Mouse (Mus musculus): ENCODE results near the gene Mylk2.

DNA sequence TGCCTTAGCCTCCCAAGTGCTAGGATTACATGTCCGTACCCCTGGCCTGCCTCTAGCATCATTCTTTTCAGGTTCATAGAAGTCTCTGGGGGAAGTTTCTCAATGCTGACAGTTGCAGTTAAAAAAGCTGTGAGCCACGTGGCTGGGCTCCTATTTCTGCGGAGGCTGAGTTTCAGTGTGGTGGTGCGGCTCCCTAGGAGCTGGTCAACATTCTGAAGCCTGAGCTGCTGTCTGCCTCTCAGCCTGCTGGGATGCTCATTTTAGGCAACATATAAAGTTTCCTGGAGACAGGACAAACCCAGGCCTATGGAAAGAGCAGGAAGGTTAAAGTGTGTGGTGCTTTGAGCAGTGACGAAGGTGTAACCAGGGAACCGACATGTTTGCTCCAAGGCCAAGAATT, 12.1 kb upstream of the Mylk2 start:
- no peak for TF ChIP-seq CTCF (IDR thresholded peaks at IDR 0.05; ENCODE audit: low read depth)
- no peak for TF ChIP-seq EP300 (IDR thresholded peaks at IDR 0.05; ENCODE audit: low read depth)

All from liver, embryonic 14.5 days (tissue).